Mouse (Mus musculus) A20 (cell line): ENCODE data around the gene St6galnac4.

ENCODE experiments used
- DNase-seq: peaks from one replicate; pipeline ENCODE4 v3.0.0-alpha.2; 2011; ENCODE audit warnings: low read depth, low spot score

St6galnac4 gene

GRCm38 (mm10) chr2:32586871-32587351 is at the start of gene St6galnac4:
Gene St6galnac4, plus strand, starts transcription at chr2:32587095.
- peak; percentile 97 for DNase-seq

GRCm38 (mm10) chr2:32537360-32537905 is 49.5 kb upstream of the St6galnac4 start:
- peak; percentile 85 for DNase-seq

GRCm38 (mm10) chr2:32537941-32538340 is 49.0 kb upstream of the St6galnac4 start:
- no peak for DNase-seq

GRCm38 (mm10) chr2:32538461-32538860 is 48.4 kb upstream of the St6galnac4 start:
- no peak for DNase-seq

GRCm38 (mm10) chr2:32539452-32539981 is 47.4 kb upstream of the St6galnac4 start:
- no peak for DNase-seq

- no peak for DNase-seq
Measured at GRCm38 (mm10) chr2:32541333-32541908, 45.5 kb upstream of the St6galnac4 start.

GRCm38 (mm10) chr2:32541986-32542573 is 44.8 kb upstream of the St6galnac4 start:
- DNase-seq: no peak

GRCm38 (mm10) chr2:32543031-32543449 is 43.9 kb upstream of the St6galnac4 start:
- no peak for DNase-seq

- DNase-seq: no peak
Measured at GRCm38 (mm10) chr2:32546951-32547350, 39.9 kb upstream of the St6galnac4 start.

GRCm38 (mm10) chr2:32547380-32547779 is 39.5 kb upstream of the St6galnac4 start:
- DNase-seq: no peak

- no peak for DNase-seq
Measured at GRCm38 (mm10) chr2:32547964-32548739, 38.7 kb upstream of the St6galnac4 start.

GRCm38 (mm10) chr2:32549171-32549570 is 37.7 kb upstream of the St6galnac4 start:
- DNase-seq: no peak

- no peak for DNase-seq
Measured at GRCm38 (mm10) chr2:32549764-32550163, 37.1 kb upstream of the St6galnac4 start.

GRCm38 (mm10) chr2:32551236-32551635 is 35.7 kb upstream of the St6galnac4 start:
- no peak for DNase-seq

GRCm38 (mm10) chr2:32553592-32554148 is 33.2 kb upstream of the St6galnac4 start:
- peak; percentile 64 for DNase-seq

- no peak for DNase-seq
Measured at GRCm38 (mm10) chr2:32555484-32555883, 31.4 kb upstream of the St6galnac4 start.

GRCm38 (mm10) chr2:32556019-32556418 is 30.9 kb upstream of the St6galnac4 start:
- DNase-seq: no peak

GRCm38 (mm10) chr2:32559570-32559969 is 27.3 kb upstream of the St6galnac4 start:
- no peak for DNase-seq

- peak; percentile 67 for DNase-seq
Measured at GRCm38 (mm10) chr2:32566536-32567063, 20.3 kb upstream of the St6galnac4 start.

- no peak for DNase-seq
Measured at GRCm38 (mm10) chr2:32568149-32568548, 18.7 kb upstream of the St6galnac4 start.

- DNase-seq: no peak
Measured at GRCm38 (mm10) chr2:32568941-32569340, 18.0 kb upstream of the St6galnac4 start.
